Mouse (Mus musculus): ENCODE data around the gene Tdp2. TPM values are rescaled to one million over a fixed set of nuclear protein-coding genes. Genes with fewer than 3 reads are reported as not detected.

Gene Tdp2
- polyA plus RNA-seq, 1 experiment from 2014 or later = 31.6 TPM

Other genes with a start within 250 kb of the Tdp2 start
- gene Ripor2, start 249.5 kb upstream of the Tdp2 start, polyA plus RNA-seq (2015; fragmentation: Nextera tagmentation; extraction: Ambion mirVana) = 21.2 and 26.0 TPM in 2 replicates
- gene Armh2, start 90.4 kb upstream of the Tdp2 start, polyA plus RNA-seq (2015; fragmentation: Nextera tagmentation; extraction: Ambion mirVana) = not detected in 2 replicates
- gene Gmnn, start 69.8 kb upstream of the Tdp2 start, polyA plus RNA-seq (2015; fragmentation: Nextera tagmentation; extraction: Ambion mirVana) = 23.2 and 26.0 TPM in 2 replicates
- gene BC005537, start 30.0 kb upstream of the Tdp2 start, polyA plus RNA-seq (2015; fragmentation: Nextera tagmentation; extraction: Ambion mirVana) = 16.6 and 23.4 TPM in 2 replicates
- gene Acot13, start 139 bp upstream of the Tdp2 start, polyA plus RNA-seq (2015; fragmentation: Nextera tagmentation; extraction: Ambion mirVana) = 53.8 and 57.2 TPM in 2 replicates
- gene D130043K22Rik, start 13.5 kb downstream of the Tdp2 start, polyA plus RNA-seq (2015; fragmentation: Nextera tagmentation; extraction: Ambion mirVana) = 6.9 and 8.2 TPM in 2 replicates
- gene Aldh5a1, start 106.0 kb downstream of the Tdp2 start, polyA plus RNA-seq (2015; fragmentation: Nextera tagmentation; extraction: Ambion mirVana) = 13.8 and 13.9 TPM in 2 replicates
- gene Gpld1, start 111.5 kb downstream of the Tdp2 start, polyA plus RNA-seq (2015; fragmentation: Nextera tagmentation; extraction: Ambion mirVana) = 2.3 and 3.2 TPM in 2 replicates
- 16.2 and 17.3 TPM in 2 replicates for gene Mrs2, start 188.7 kb downstream of the Tdp2 start, polyA plus RNA-seq (2015; fragmentation: Nextera tagmentation; extraction: Ambion mirVana)
- 4.3 and 4.8 TPM in 2 replicates for gene Dcdc2a, start 224.3 kb downstream of the Tdp2 start, polyA plus RNA-seq (2015; fragmentation: Nextera tagmentation; extraction: Ambion mirVana)